ENCODE assay signal across 25 mouse cellular contexts in the genomic region with DNA sequence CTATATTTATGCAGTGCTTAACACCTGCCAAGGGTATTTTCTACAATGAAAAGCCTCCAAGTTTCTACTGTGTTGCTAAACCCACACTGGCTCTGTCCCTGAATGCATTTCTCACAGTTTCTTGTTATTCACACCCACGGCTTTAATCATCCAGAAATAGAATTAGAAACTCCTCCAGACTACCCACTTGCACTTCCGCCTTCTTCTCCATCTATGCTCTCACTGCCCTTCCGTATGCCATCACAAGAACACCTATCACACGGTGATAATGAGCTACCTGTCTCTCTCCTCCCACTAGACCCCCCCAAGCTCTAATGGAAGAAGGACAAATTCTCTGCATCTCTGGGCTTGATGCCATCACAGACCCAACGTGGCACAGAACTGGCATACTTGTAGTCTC.
A peak's percentile ranks its signal among the peaks of the same experiment; 100 is the strongest.
DNase-seq lines count a peak whose midpoint lies in the region; ATAC-seq lines count a peak whose summit lies in the region.
"Had no signal": no experiment of that assay in that cellular context is flagged by ENCODE, and none has a peak within 500 bp of the region (broad histone marks: within the 10 kb centered on the region; RNA-seq: fewer than 3 reads in every experiment).

No protein-coding gene starts in this region.

- no peak overlapping the region for H3K9ac ChIP-seq in forebrain, embryonic 16.5 days (replicated peaks; ENCODE audit: low read depth, low read length)
- no peak overlapping the region for H3K9ac ChIP-seq in forebrain, embryonic 11.5 days (ENCODE audit: low read length)
- no peak overlapping the region for H3K9ac ChIP-seq in intestine, embryonic 15.5 days
- H3K9ac ChIP-seq: forebrain, embryonic 12.5 days; hindbrain, embryonic 15.5 days; liver, embryonic 15.5 days; midbrain, embryonic 15.5 days; neural tube, embryonic 13.5 days had no signal

- H3K36me3 ChIP-seq in forebrain, embryonic 16.5 days (ENCODE audit: control insufficient read depth, insufficient read depth): peaks cover 24% of the 10 kb centered on the region
- no peaks in the 10 kb centered on the region for H3K36me3 ChIP-seq in forebrain, embryonic 11.5 days (ENCODE audit: control insufficient read depth, insufficient read depth, low read length)
- no peaks in the 10 kb centered on the region for H3K36me3 ChIP-seq in intestine, embryonic 15.5 days
- H3K36me3 ChIP-seq: forebrain, embryonic 12.5 days; limb, embryonic 10.5 days; liver, embryonic 15.5 days had no signal

- H3K4me2 ChIP-seq in forebrain, embryonic 16.5 days (ENCODE audit: low read length): no peak overlapping the region
- no peak overlapping the region for H3K4me2 ChIP-seq in forebrain, embryonic 11.5 days (ENCODE audit: low read depth, low read length, severe bottlenecking)
- no peak overlapping the region for H3K4me2 ChIP-seq in intestine, embryonic 15.5 days (replicated peaks)
- H3K4me2 ChIP-seq: forebrain, embryonic 12.5 days; hindbrain, embryonic 15.5 days; liver, embryonic 15.5 days; midbrain, embryonic 15.5 days; neural tube, embryonic 13.5 days had no signal

- intact Hi-C loops in left cerebral cortex, postnatal 25 days (cut with DNase I): no loop called here

- H3K4me1 ChIP-seq in forebrain, embryonic 16.5 days (replicated peaks; ENCODE audit: control insufficient read depth, insufficient read depth, low read length): no peaks in the 10 kb centered on the region; the same call in 1 of the 2 replicates
- no peaks in the 10 kb centered on the region for H3K4me1 ChIP-seq in forebrain, embryonic 11.5 days (replicated peaks; ENCODE audit: control insufficient read depth, insufficient read depth, low read length)
- H3K4me1 ChIP-seq in intestine, embryonic 15.5 days (replicated peaks): no peaks in the 10 kb centered on the region
- H3K4me1 ChIP-seq: forebrain, embryonic 12.5 days; hindbrain, embryonic 15.5 days; liver, embryonic 15.5 days; midbrain, embryonic 15.5 days had no signal

- ATAC-seq in forebrain, embryonic 16.5 days: peak; percentile 26; the same call in 1 of the 2 replicates
- no peak for ATAC-seq in forebrain, embryonic 11.5 days (replicated peaks; ENCODE audit: low FRiP score)
- ATAC-seq in intestine, embryonic 15.5 days: no peak
- ATAC-seq: intestine, embryonic 16.5 days; midbrain, embryonic 15.5 days had no signal

- no peaks in the 10 kb centered on the region for H3K9me3 ChIP-seq in forebrain, embryonic 16.5 days (ENCODE audit: control insufficient read depth, low read length)
- no peaks in the 10 kb centered on the region for H3K9me3 ChIP-seq in forebrain, embryonic 11.5 days (ENCODE audit: control insufficient read depth, low read length)
- no peaks in the 10 kb centered on the region for H3K9me3 ChIP-seq in intestine, embryonic 15.5 days
- H3K9me3 ChIP-seq: forebrain, embryonic 12.5 days; hindbrain, embryonic 15.5 days; limb, embryonic 10.5 days; liver, embryonic 15.5 days; midbrain, embryonic 15.5 days; neural tube, embryonic 13.5 days had no signal

- no peaks in the 10 kb centered on the region for H3K27me3 ChIP-seq in forebrain, embryonic 16.5 days (replicated peaks; ENCODE audit: control insufficient read depth, insufficient read depth, low read length)
- no peaks in the 10 kb centered on the region for H3K27me3 ChIP-seq in forebrain, embryonic 11.5 days (ENCODE audit: control insufficient read depth, insufficient read depth, low read length)
- H3K27me3 ChIP-seq in intestine, embryonic 15.5 days (replicated peaks): no peaks in the 10 kb centered on the region
- H3K27me3 ChIP-seq: forebrain, embryonic 12.5 days; hindbrain, embryonic 15.5 days; liver, embryonic 15.5 days; midbrain, embryonic 15.5 days; neural tube, embryonic 13.5 days had no signal

- H3K27ac ChIP-seq in forebrain, embryonic 16.5 days (ENCODE audit: low read length): no peak overlapping the region
- no peak overlapping the region for H3K27ac ChIP-seq in forebrain, embryonic 11.5 days (ENCODE audit: low read depth, low read length)
- H3K27ac ChIP-seq in intestine, embryonic 15.5 days: no peak overlapping the region
- H3K27ac ChIP-seq: forebrain, embryonic 12.5 days; hindbrain, embryonic 15.5 days; limb, embryonic 10.5 days; liver, embryonic 15.5 days; midbrain, embryonic 15.5 days; neural tube, embryonic 13.5 days had no signal

- no peak overlapping the region for H3K4me3 ChIP-seq in forebrain, embryonic 16.5 days (replicated peaks; ENCODE audit: low read length)
- no peak overlapping the region for H3K4me3 ChIP-seq in forebrain, embryonic 11.5 days (ENCODE audit: low read depth, low read length)
- H3K4me3 ChIP-seq in intestine, embryonic 15.5 days (replicated peaks): no peak overlapping the region
- H3K4me3 ChIP-seq: forebrain, embryonic 12.5 days; hindbrain, embryonic 15.5 days; layer of hippocampus, adult 2 months; limb, embryonic 10.5 days; liver, embryonic 15.5 days; midbrain, embryonic 15.5 days; neural tube, embryonic 13.5 days had no signal

- no peak for DNase-seq in forebrain, embryonic 11.5 days (ENCODE audit: low spot score)
- peak; percentile 41 to 67 for DNase-seq in right cerebral cortex, adult 2 months (ENCODE audit: low spot score in 2 of 2)
- no peak for DNase-seq in right cerebral cortex, postnatal 14 days
- peak; percentile 44 to 91 for DNase-seq in left cerebral cortex, postnatal 25 days (ENCODE audit: low spot score in 2 of 2)
- peak; percentile 90 for DNase-seq in telencephalon, adult 2 months (ENCODE audit: low read depth, low spot score)
- DNase-seq in neural tube, embryonic 10.5 days (ENCODE audit: extremely low spot score, low spot score): no peak
- DNase-seq: adrenal gland, postnatal 10 days; cerebellum, postnatal 10 days; gastrocnemius, postnatal 36 days; heart, postnatal 4 days; kidney, adult 9 months; kidney, postnatal 14 days; liver; lung, postnatal 4 days; thymus, postnatal 25 days had no signal

- WGBS in forebrain, embryonic 16.5 days: 79% methylated on average over 5 of the region's 5 CpGs
- WGBS in forebrain, embryonic 11.5 days: 87% methylated on average over 5 of the region's 5 CpGs
- WGBS in intestine, embryonic 15.5 days: 83% methylated on average over 5 of the region's 5 CpGs

Comparison
In these comparisons a context has a peak if more than half of its experiments do, and no peak if none do; other contexts are left out.
1. DNase-seq: peak in right cerebral cortex, adult 2 months (2 of 2), left cerebral cortex, postnatal 25 days (2 of 2) and telencephalon, adult 2 months (single experiment); none in forebrain, embryonic 11.5 days (single experiment), right cerebral cortex, postnatal 14 days (single experiment) and neural tube, embryonic 10.5 days (single experiment).